Mouse (Mus musculus) skeletal muscle tissue, adult 2 months (tissue): Measurements from ENCODE around the gene Cacna1e.
A peak's percentile ranks its signal among the peaks of the same experiment; 100 is the strongest.

Source experiments
- DNase-seq: peaks from one replicate; pipeline ENCODE4 v3.0.0-alpha.2; 2012; ENCODE audit warnings: low read depth, low spot score

Gene Cacna1e

DNA sequence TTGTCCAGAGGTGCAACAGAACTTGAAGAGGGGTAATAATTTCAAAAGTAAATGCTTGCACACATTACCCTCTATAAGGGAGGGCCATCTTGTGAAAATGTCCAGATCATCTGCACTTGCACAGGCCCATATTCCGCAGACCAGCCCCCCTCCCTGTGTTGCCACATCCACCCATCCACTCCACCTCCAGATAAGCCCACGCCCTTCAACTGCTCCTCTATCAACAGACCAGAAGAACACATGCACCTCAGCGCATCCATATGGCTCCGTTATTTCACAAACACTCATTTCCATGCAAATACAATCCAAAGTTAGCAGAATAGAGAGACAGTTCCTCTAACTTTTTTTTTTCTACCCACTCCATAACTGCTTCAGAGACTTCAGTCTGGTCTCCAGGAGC, 171.6 kb downstream of the Cacna1e start:
- DNase-seq = no peak

DNA sequence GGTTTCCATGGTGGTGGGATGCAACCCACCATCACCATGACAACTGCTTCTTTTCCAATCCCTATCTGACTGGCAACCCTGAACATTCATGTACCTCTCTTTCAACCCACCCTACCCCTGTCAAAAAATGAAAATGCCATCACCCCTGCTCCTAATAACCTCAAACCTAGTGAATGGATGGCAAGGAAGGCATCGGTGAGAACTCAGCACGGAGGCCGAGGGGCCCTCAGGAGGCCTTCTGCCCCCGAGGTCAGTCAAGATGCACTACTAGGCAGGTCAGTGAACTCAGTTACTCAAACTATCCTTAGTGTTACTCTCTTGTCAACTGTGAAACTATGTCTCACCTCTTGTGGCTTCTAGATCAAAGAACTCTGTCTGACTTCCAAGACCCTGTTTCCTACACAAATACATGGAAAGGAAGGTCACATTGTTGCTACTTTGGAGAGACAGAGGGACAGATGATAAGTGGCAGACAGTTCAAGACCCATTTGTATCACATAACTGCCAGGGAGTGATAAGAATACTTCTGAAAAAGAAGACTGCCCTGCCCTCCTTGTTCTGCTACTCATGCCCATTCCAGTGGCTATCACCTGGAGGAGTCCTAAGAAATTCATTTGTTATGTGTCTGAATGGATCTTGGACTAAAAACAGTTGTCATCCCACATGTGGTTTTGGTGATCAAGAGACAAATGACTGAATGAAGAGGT, 176.6 kb downstream of the Cacna1e start:
- no peak for DNase-seq

GRCm38 (mm10) chr1:154706974-154707373, 177.3 kb downstream of the Cacna1e start:
- no peak for DNase-seq

DNA sequence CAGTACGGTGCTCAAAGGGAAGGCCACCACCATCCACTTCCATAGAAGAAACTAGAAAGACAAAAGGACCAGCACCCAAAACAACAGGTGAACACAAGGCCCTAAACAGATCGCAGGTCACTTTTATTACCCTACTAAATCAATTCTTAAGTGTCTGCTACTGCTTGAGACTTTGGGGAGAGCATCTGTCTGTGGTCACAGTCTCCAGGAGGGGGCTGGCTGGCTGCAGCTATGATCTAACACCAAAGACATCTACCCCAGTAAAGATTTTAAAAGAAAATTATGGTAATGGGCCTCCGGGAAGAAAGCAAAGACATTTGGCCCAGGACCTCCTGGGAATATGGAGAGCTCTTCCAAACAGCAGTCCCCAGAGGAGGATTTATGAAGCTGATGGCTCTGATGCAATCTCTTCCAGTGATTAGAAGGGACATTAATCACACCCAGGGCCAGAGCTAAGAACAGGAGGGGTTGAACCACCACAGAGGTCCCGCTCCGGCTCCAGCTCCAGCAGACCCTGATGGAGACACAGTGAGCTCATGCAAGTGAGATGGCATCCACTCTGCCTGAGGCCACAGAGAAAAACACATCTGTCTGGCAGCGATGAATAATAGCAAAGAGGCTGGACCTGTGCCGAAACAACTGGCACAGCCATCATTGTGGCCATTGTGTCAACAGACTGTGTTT, 178.3 kb downstream of the Cacna1e start:
- no peak for DNase-seq

GRCm38 (mm10) chr1:154704558-154705185, 179.6 kb downstream of the Cacna1e start:
- DNase-seq = peak; percentile 10

DNA sequence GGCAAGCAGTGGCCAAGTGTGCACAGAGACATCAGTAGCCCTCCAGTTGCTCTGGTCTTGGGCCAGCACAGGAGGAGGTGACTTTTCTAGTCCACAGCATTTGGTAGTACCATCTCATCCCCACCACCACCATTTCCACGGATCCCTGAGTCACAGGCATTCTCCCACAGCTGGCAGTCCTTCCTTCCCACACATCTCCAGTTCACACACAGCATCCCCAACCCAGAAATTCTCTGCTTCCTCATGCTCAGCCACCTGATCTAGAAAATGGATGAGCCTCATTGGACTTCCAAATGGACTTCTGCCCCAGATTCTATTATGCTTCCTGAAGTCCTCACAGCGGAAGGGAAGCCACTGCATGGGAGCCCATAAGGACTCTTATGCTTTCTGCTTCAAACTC, 181.7 kb downstream of the Cacna1e start:
- DNase-seq = no peak

DNA sequence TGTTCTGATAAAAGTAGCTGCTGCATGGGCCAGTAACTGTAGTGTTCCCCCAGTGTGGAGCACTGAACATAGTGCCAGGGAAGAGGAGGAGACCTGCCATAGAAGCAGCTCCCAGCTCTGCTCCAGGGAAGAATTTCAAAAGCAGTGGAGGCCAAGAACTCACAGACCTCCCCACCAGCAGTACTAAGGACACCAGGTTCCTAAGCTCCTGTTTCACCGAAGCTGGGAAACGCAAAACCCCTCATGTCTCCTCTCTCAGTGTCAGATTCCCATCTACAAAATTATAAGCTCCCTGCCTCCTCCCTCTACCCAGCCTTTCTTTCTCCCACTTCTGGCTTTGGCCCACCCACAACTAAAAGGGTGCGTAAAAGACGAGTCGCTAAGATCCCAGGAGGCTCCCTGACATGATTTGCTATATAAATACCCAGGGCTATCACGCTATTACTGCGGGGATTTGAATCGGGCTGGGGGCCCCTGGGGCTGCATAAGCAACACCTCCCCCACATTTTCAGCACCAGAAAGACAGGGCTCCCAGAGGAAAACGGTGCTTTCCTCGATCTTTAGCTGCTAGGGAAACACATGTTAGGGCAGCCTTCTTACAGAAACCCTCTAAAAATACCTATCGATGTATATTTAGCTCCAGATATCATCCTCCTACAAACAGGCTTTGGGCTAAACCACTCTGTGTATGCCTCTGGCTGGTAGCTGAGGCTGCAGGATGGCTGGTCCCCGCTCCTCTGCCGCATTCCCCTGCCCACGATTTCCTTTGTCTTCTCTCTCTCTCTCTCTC, 195.2 kb downstream of the Cacna1e start:
- peak; percentile 72 for DNase-seq

DNA sequence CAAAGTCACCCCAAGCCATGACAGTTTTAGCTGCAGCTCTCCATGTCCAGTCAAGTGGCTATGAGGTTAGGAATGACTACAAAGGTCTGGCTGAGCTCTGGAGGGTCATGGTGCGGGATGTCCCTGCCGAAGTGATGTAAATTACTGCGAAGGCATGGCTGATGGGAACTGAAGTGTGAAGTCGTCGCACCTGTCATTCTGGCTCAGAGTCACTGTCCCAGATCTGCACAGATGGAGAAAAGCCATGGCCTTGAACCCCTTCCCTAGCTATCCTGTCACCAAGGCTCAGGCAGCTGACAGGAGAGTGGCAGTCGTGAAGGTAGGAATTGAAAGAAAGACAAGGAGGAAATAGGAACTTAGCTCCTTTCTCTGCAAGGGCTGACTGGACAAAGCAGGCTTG, 197.4 kb downstream of the Cacna1e start:
- DNase-seq = peak; percentile 14

GRCm38 (mm10) chr1:154683477-154684106, 200.7 kb downstream of the Cacna1e start:
- no peak for DNase-seq

DNA sequence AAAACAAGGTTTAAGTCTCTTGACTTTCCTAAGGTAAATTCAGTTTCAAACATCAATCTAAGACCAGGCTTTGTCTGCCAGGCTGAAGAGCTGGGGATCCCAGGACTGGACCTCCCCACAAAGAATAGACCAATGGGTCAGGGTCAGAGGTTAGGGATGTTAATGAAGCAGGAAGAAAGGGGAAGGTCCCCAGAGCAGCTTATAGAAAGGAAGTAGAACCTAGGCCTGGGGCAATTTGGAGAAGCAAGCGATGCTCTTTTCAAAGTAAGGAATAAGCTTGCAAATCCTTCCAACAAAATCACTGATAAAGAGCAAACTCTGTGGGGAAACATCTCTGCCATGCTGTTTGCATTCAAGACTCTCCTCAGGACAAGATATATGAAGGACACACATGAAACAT, 205.3 kb downstream of the Cacna1e start:
- no peak for DNase-seq

- DNase-seq = no peak
Measured at GRCm38 (mm10) chr1:154678151-154678550, 206.2 kb downstream of the Cacna1e start.

DNA sequence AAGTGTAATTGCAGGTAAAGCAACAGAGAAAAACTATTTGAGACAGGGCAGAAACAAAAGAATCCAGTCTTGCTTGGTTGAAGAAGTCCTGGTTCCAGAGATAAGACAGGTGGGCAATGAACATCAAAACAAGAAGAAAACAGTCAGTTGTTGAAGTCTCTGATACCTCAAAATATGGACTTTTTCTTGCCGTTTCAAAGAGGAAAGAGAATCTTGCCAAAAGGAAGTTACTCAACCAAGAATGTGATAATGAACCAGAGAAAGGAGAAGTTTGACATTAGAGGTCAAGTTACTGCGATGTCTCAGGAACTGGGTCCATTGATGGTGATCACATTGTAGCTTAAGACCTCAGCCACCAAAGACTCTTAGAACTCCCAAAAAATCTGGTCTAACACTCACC, 206.6 kb downstream of the Cacna1e start:
- no peak for DNase-seq

- DNase-seq = no peak
Measured at GRCm38 (mm10) chr1:154663721-154664120, 220.6 kb downstream of the Cacna1e start.

DNA sequence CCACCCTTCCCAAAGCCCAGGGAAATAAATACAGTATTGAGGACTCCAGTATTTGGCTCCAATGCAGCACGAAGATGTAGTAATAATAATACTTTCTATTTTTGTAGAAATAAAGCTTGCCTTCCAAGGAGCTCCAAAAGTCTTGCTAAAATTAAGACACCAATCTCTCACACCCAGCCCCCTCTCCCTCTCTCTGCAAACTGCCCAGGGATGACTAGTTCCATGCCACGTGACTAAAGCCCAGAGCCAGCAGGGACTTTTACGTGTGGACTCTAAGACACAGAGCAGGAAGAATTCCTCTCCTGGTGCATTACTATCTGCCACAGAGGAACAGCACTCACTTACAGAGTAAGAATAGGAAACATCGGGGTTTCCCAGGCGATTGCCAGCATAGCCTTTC, 222.3 kb downstream of the Cacna1e start:
- no peak for DNase-seq

DNA sequence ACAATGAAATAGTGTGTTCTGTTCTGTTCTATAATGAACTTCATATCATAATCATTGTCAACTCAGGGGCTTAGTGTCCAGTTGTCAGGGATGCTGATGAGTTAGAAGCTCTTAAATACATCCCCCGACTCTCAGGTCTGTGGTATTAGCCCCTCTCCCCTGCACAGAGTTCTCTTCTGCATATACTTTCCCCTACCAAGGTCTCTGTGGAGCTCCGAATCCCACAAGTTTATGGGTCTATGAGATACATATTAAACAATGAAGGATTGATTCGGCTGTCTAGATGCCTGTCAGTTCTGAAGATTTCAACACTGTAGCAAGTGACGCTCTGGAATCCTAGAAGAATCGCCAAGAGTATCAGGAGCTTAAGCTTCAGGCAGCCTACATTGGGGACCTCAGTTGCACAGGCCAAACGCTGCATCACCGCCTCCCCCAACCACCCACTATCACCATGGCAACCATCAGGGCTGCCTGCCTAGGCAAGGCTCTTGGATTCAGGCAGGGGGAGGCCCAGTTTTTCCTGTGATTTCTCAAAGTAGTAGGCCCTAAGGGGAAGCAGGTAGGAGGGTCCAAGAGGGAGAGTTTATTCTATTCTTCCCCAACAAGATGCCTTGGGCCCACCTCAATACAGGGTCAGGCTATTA, 223.0 kb downstream of the Cacna1e start:
- DNase-seq = no peak

- no peak for DNase-seq
Measured at GRCm38 (mm10) chr1:154657366-154657765, 226.9 kb downstream of the Cacna1e start.

DNA sequence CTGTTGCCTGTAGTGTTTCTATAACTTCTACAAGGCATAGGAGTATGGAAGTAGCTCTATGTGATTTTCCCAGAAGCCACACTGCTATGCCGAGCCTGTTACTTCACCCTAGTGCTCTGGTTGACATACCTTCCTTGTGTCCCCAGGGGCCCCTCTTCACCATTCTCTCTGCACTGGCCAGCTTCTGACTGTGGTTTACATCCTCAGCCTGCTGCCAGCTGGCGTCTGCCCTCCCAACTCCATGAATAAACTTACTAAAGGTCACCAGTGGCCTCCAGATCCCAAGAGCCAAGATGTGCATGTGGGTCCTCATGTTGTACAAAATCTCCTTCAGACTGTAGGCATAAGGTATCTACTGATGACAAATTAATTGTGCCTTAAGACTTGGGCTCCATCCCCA, 230.3 kb downstream of the Cacna1e start:
- DNase-seq = peak; percentile 57

- DNase-seq = no peak
Measured at GRCm38 (mm10) chr1:154646156-154646950, 237.9 kb downstream of the Cacna1e start.

DNA sequence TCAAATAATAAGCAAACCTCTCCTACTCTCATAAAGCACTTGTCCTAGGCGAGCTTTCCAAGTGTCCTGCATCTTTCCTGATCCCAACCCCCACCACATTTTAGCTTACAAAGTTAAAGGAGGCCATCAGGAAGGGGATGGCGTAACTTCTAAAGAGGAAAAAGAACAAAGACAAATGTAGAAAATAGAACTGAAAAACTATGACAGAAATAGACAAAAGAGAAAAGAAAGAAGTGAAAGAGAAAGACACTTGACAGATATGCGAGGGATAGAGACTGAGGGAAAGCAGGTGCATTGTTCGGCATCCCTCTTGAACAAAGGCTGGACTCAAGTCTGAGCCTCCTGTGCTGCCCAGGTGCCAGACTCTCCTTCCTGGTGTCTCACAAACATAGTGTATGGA, 246.5 kb downstream of the Cacna1e start:
- DNase-seq = no peak

DNA sequence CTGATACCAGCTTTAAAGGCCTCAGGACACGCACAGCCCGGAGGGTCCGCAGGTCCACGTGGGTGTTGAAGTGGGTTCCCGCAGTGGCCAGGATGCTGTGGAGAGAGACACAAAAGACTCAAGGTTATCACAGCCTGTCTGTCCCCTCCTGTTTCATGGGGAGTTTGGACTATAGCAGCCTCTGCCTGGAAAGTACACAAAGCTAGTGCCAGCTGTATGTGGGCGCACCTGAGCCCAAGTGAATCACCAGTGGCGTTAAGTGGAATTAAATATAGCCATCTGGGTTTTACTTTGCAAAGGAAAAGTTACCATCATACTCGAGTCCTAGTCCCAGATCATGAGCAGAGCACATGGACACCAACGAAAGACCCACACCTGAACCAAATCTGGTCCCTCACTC, 248.5 kb downstream of the Cacna1e start:
- no peak for DNase-seq
